Mouse (Mus musculus): ENCODE measurements around the gene Arhgef5. TPM values are rescaled to one million over a fixed set of nuclear protein-coding genes. Genes with fewer than 3 reads are reported as not detected.
A peak's percentile ranks its signal among the peaks of the same experiment; 100 is the strongest.

Arhgef5 gene
- polyA plus RNA-seq, 1 experiment: 47.1 TPM

- Histone ChIP-seq H3K4me3 (ENCODE audit: low read depth, low read length) (no peak overlapping the region), H3K4me1 (ENCODE audit: control insufficient read depth, insufficient read depth, insufficient read length, low read length) (peaks cover 5% of the 10 kb centered on the region; the same call in 1 of the 2 replicates), H3K27me3 (ENCODE audit: control insufficient read depth, insufficient read depth, low read length) (no peaks in the 10 kb centered on the region), H3K27ac (ENCODE audit: insufficient read depth, low read depth, low read length) (peak overlapping the region; percentile 99), H3K36me3 (ENCODE audit: control insufficient read depth, insufficient read depth, low read length) (peaks cover 14% of the 10 kb centered on the region)
- TF ChIP-seq CTCF (IDR thresholded peaks at IDR 0.05; ENCODE audit: extremely low read depth, insufficient read length, insufficient replicate concordance, low read depth, low read length): no peak
- no peak for TF ChIP-seq POLR2A (IDR thresholded peaks at IDR 0.05; ENCODE audit: low read depth, low read length)
- WGBS: 29% methylated on average over 7 of the region's 7 CpGs
Measured at GRCm38 (mm10) chr6:43293175-43293574, 27.8 kb downstream of the Arhgef5 start.

- WGBS: 35% methylated on average over 5 of the region's 5 CpGs
- Histone ChIP-seq H3K4me3 (ENCODE audit: low read depth, low read length) (no peak overlapping the region), H3K27ac (ENCODE audit: insufficient read depth, low read depth, low read length) (no peak overlapping the region), H3K4me1 (ENCODE audit: control insufficient read depth, insufficient read depth, insufficient read length, low read length) (peaks cover 5% of the 10 kb centered on the region; the same call in 1 of the 2 replicates), H3K36me3 (ENCODE audit: control insufficient read depth, insufficient read depth, low read length) (peaks cover 2% of the 10 kb centered on the region; the same call in 1 of the 2 replicates), H3K27me3 (ENCODE audit: control insufficient read depth, insufficient read depth, low read length) (no peaks in the 10 kb centered on the region)
- TF ChIP-seq CTCF (IDR thresholded peaks at IDR 0.05; ENCODE audit: extremely low read depth, insufficient read length, insufficient replicate concordance, low read depth, low read length) (no peak), POLR2A (IDR thresholded peaks at IDR 0.05; ENCODE audit: low read depth, low read length) (no peak)
Measured at GRCm38 (mm10) chr6:43295908-43296307, 30.5 kb downstream of the Arhgef5 start.

- WGBS: 40% methylated on average over 7 of the region's 7 CpGs
- no peak overlapping the region for H3K4me3 ChIP-seq (ENCODE audit: low read depth, low read length)
- TF ChIP-seq POLR2A (IDR thresholded peaks at IDR 0.05; ENCODE audit: low read depth, low read length): no peak
- TF ChIP-seq CTCF (IDR thresholded peaks at IDR 0.05; ENCODE audit: extremely low read depth, insufficient read length, insufficient replicate concordance, low read depth, low read length): peak; percentile 37; the same call in 1 of the 2 replicates
Measured at GRCm38 (mm10) chr6:43296798-43297507, 31.6 kb downstream of the Arhgef5 start.

GRCm38 (mm10) chr6:43297508-43297850 is 32.1 kb downstream of the Arhgef5 start:
- no peak overlapping the region for H3K4me3 ChIP-seq (ENCODE audit: low read depth, low read length)
- WGBS: 28% methylated on average over 2 of the region's 2 CpGs
- TF ChIP-seq CTCF (IDR thresholded peaks at IDR 0.05; ENCODE audit: extremely low read depth, insufficient read length, insufficient replicate concordance, low read depth, low read length) (no peak), POLR2A (IDR thresholded peaks at IDR 0.05; ENCODE audit: low read depth, low read length) (no peak)
- H3K36me3 ChIP-seq (ENCODE audit: control insufficient read depth, insufficient read depth, low read length): no peaks in the 10 kb centered on the region
- H3K27ac ChIP-seq (ENCODE audit: insufficient read depth, low read depth, low read length): no peak overlapping the region
- H3K4me1 ChIP-seq (ENCODE audit: control insufficient read depth, insufficient read depth, insufficient read length, low read length): peaks cover 3% of the 10 kb centered on the region; the same call in 1 of the 2 replicates
- no peaks in the 10 kb centered on the region for H3K27me3 ChIP-seq (ENCODE audit: control insufficient read depth, insufficient read depth, low read length)

More at GRCm38 (mm10) chr6:43296798-43297507, 31.6 kb downstream of the Arhgef5 start:
- Histone ChIP-seq H3K4me1 (ENCODE audit: control insufficient read depth, insufficient read depth, insufficient read length, low read length) (peaks cover 5% of the 10 kb centered on the region; the same call in 1 of the 2 replicates), H3K36me3 (ENCODE audit: control insufficient read depth, insufficient read depth, low read length) (no peaks in the 10 kb centered on the region), H3K27ac (ENCODE audit: insufficient read depth, low read depth, low read length) (no peak overlapping the region), H3K27me3 (ENCODE audit: control insufficient read depth, insufficient read depth, low read length) (no peaks in the 10 kb centered on the region)

DNA sequence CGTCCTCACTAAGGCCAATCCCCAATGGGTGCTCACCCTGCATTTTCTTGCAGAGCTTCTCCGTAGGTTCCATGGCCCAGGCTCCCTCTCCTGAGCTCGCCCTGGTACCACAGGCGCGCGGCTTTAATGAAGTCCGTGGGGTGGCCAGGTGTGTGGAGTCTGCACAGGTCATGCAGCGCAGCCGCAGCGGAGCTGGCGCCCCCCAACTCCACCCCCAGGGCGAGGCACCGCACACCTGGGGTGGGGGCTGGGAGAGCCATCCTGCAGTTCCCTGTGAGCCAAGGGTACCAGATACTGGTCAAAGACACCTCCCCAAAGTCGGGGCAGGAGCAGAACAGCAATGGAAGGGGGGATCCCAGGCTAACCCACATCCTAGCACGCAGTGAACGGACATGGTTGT is 44.1 kb downstream of the Arhgef5 start, which contains the start of gene Nobox:
Gene Nobox (minus strand): TSS at position 101 of the 400 bp plus-strand sequence.
- no peaks in the 10 kb centered on the region for H3K27me3 ChIP-seq (ENCODE audit: control insufficient read depth, insufficient read depth, low read length)
- H3K36me3 ChIP-seq (ENCODE audit: control insufficient read depth, insufficient read depth, low read length): no peaks in the 10 kb centered on the region
- H3K4me3 ChIP-seq (ENCODE audit: low read depth, low read length): no peak within 1 kb of the TSS
- no peak within 1 kb of the TSS for H3K27ac ChIP-seq (ENCODE audit: insufficient read depth, low read depth, low read length)
- no peaks in the 10 kb centered on the region for H3K4me1 ChIP-seq (ENCODE audit: control insufficient read depth, insufficient read depth, insufficient read length, low read length)
- TF ChIP-seq CTCF (IDR thresholded peaks at IDR 0.05; ENCODE audit: extremely low read depth, insufficient read length, insufficient replicate concordance, low read depth, low read length) (no peak), POLR2A (IDR thresholded peaks at IDR 0.05; ENCODE audit: low read depth, low read length) (no peak)
- WGBS: 62% methylated on average over 16 of the region's 16 CpGs

GRCm38 (mm10) chr6:43310071-43310470 is 44.7 kb downstream of the Arhgef5 start:
- no peak for TF ChIP-seq CTCF (IDR thresholded peaks at IDR 0.05; ENCODE audit: extremely low read depth, insufficient read length, insufficient replicate concordance, low read depth, low read length)
- TF ChIP-seq POLR2A (IDR thresholded peaks at IDR 0.05; ENCODE audit: low read depth, low read length): no peak
- Histone ChIP-seq H3K4me3 (ENCODE audit: low read depth, low read length) (no peak overlapping the region), H3K27me3 (ENCODE audit: control insufficient read depth, insufficient read depth, low read length) (no peaks in the 10 kb centered on the region), H3K4me1 (ENCODE audit: control insufficient read depth, insufficient read depth, insufficient read length, low read length) (no peaks in the 10 kb centered on the region), H3K27ac (ENCODE audit: insufficient read depth, low read depth, low read length) (no peak overlapping the region), H3K36me3 (ENCODE audit: control insufficient read depth, insufficient read depth, low read length) (no peaks in the 10 kb centered on the region)
- WGBS: 67% methylated on average over 6 of the region's 6 CpGs

- H3K4me3 ChIP-seq (ENCODE audit: low read depth, low read length): no peak overlapping the region
- H3K27ac ChIP-seq (ENCODE audit: insufficient read depth, low read depth, low read length): no peak overlapping the region
- no peaks in the 10 kb centered on the region for H3K36me3 ChIP-seq (ENCODE audit: control insufficient read depth, insufficient read depth, low read length)
- H3K4me1 ChIP-seq (ENCODE audit: control insufficient read depth, insufficient read depth, insufficient read length, low read length): no peaks in the 10 kb centered on the region
- TF ChIP-seq POLR2A (IDR thresholded peaks at IDR 0.05; ENCODE audit: low read depth, low read length): no peak
- TF ChIP-seq CTCF (IDR thresholded peaks at IDR 0.05; ENCODE audit: extremely low read depth, insufficient read length, insufficient replicate concordance, low read depth, low read length): no peak
- no peaks in the 10 kb centered on the region for H3K27me3 ChIP-seq (ENCODE audit: control insufficient read depth, insufficient read depth, low read length)
Measured at GRCm38 (mm10) chr6:43312546-43312945, 47.2 kb downstream of the Arhgef5 start.
